Mouse (Mus musculus) frontal cortex, postnatal 14 days (tissue): ENCODE measurements around the gene Aplp2.

ENCODE experiments used
- DNase-seq, 2 experiments: peaks; one replicate each; pipeline ENCODE4 v3.0.0; 2022; ENCODE audit warnings: low spot score in 2 of 2

The Aplp2 gene

GRCm38 (mm10) chr9:31211690-31212499, at the start of gene Aplp2:
Aplp2 (minus strand) TSS chr9:31211815.
- DNase-seq, result peak; percentile 96 to 97

GRCm38 (mm10) chr9:31260219-31260618, 48.6 kb upstream of the Aplp2 start:
- no peak for DNase-seq

GRCm38 (mm10) chr9:31258237-31258636, 46.6 kb upstream of the Aplp2 start:
- no peak for DNase-seq

GRCm38 (mm10) chr9:31255953-31256352, 44.3 kb upstream of the Aplp2 start:
- DNase-seq, result no peak

GRCm38 (mm10) chr9:31254697-31255004, 43.0 kb upstream of the Aplp2 start:
- DNase-seq, result no peak

- no peak for DNase-seq
These were observed 42.5 kb upstream of the Aplp2 start for GRCm38 (mm10) chr9:31253866-31254696.

- no peak for DNase-seq
These were observed 41.7 kb upstream of the Aplp2 start for GRCm38 (mm10) chr9:31253311-31253734.

GRCm38 (mm10) chr9:31252182-31252799, 40.7 kb upstream of the Aplp2 start:
- no peak for DNase-seq

- DNase-seq, result no peak
These were observed 36.0 kb upstream of the Aplp2 start for GRCm38 (mm10) chr9:31247447-31248220.

GRCm38 (mm10) chr9:31246421-31246820, 34.8 kb upstream of the Aplp2 start:
- no peak for DNase-seq

- no peak for DNase-seq
These were observed 33.4 kb upstream of the Aplp2 start for GRCm38 (mm10) chr9:31245006-31245405.

GRCm38 (mm10) chr9:31243939-31244333, 32.3 kb upstream of the Aplp2 start:
- no peak for DNase-seq

GRCm38 (mm10) chr9:31243306-31243938, 31.8 kb upstream of the Aplp2 start:
- no peak for DNase-seq

GRCm38 (mm10) chr9:31241208-31241699, 29.6 kb upstream of the Aplp2 start:
- no peak for DNase-seq

GRCm38 (mm10) chr9:31240522-31241207, 29.1 kb upstream of the Aplp2 start:
- no peak for DNase-seq

GRCm38 (mm10) chr9:31239551-31239950, 27.9 kb upstream of the Aplp2 start:
- no peak for DNase-seq

GRCm38 (mm10) chr9:31238526-31238925, 26.9 kb upstream of the Aplp2 start:
- no peak for DNase-seq

- no peak for DNase-seq
These were observed 24.5 kb upstream of the Aplp2 start for GRCm38 (mm10) chr9:31236079-31236478.

GRCm38 (mm10) chr9:31235489-31235888, 23.9 kb upstream of the Aplp2 start:
- DNase-seq, result no peak

- no peak for DNase-seq
These were observed 23.4 kb upstream of the Aplp2 start for GRCm38 (mm10) chr9:31235030-31235429.
